Mouse (Mus musculus) bone marrow, adult 2 months (tissue): ENCODE results near the gene Fgf22.

Experiments used
- CTCF ChIP-seq: fragments of 200-500 bp; IDR thresholded peaks from 2 replicates; pipeline ENCODE4 v1.5.1; 2011; ENCODE audit warnings: low read length, control low read depth; ENCODE audit not compliant: control insufficient read depth, insufficient read depth
- POLR2A ChIP-seq: fragments of 200-500 bp; IDR thresholded peaks from 2 replicates; pipeline ENCODE4 v1.6.1; 2011; ENCODE audit warnings: low read depth, mild to moderate bottlenecking, control low read depth, low read length, borderline replicate concordance; ENCODE audit not compliant: control insufficient read depth

GRCm38 (mm10) chr10:79768400-79768799 is 13.5 kb downstream of the Fgf22 start:
- TF ChIP-seq POLR2A: no peak
- TF ChIP-seq CTCF: peak; percentile 92
